Mouse (Mus musculus) common myeloid progenitor, adult 5-6 weeks (primary cell): ENCODE results near the gene Plce1. TPM values are rescaled to one million over a fixed set of nuclear protein-coding genes. Genes with fewer than 3 reads are reported as not detected.

Experiments
- ATAC-seq: replicated peaks from 2 replicates; pipeline ENCODE4 v1.8.0; 2016; ENCODE audit warnings: low read depth, mild to moderate bottlenecking, moderate TSS enrichment, inconsistent platforms; ENCODE audit not compliant: poor library complexity, severe bottlenecking
- total RNA-seq: library from RNA; stranded (forward); fragments of 200-1000, 187-1606 nt; gene quantifications from 2 replicates; pipeline ENCODE4 v1.2.3, GENCODE M21; 2017

Plce1 gene
- total RNA-seq, 1 experiment from 2014 or later, result not detected

DNA sequence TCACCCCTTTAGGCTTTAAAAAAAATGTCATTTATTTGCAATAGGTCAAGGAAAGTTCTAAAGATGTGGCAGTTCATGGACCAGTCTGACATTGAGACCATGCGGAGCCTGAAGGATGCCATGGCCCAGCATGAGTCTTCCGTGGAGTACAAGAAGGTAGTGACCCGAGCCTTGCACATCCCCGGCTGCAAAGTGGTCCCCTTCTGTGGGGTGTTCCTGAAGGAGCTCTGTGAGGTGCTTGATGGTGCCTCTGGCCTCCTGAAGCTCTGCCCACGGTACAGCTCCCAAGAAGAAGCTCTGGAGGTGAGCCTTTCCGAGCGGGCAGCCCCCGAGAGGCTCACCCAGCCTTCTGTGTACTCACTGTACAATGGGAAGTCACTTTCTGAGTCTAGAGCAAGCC lies 220.9 kb downstream of the Plce1 start:
- no peak for ATAC-seq

DNA sequence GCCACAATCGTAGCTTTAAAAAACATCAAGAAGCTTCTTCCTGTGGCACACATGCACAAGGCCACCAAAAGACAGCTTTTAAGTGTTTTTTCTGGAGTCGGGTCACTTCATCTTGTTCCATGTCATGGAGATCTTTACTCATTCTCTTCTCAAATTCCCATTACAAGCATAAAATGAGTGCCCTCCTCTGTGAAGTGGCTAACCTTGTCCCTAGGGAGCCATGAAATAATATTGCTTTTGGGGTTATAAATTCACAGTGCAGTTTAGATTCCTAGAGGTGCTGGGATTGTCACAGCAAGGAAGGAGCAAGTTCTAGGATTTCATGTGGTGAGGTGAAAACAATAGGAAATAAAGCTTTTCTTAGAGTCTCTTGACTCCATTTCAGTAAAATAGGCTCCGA lies 223.8 kb downstream of the Plce1 start:
- ATAC-seq, result no peak

DNA sequence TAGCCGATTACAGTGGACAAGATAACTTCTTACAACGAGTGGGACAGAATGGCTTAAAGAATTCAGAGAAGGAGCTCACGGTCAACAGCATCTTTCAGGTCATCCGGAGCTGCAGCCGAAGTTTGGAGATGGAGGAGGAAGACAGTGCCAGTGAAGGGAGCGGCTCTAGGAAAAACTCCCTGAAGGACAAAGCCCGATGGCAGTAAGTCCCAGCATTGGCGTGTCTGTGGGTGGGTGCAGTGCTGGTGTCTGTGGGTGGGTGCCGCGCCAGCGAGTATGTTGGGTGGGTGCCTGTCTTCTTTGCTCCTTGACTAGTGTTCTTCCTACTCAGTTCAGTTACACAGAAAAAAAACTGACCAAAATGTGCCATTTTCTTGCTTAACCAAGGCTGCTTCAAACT lies 224.3 kb downstream of the Plce1 start:
- ATAC-seq, result no peak

DNA sequence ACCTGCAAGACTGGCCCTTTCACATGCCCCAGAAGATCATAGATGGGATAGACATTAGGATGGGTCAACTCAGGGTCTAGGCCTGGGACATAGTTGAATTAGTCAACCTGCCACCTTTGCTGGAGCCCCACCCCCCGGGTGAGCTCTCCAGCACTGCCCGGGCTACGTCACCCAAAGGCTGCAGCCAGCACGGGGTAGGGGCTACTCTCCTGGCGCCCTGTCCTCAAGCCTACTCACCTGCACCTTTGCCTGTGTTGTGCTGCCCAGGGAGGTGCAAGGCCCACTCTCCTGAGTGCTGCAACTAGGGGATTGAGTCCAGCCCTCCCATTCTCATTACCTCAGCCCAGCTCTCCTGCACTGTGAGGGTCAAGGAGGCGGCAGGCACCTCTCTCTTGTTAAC lies 225.5 kb downstream of the Plce1 start:
- ATAC-seq, result no peak

DNA sequence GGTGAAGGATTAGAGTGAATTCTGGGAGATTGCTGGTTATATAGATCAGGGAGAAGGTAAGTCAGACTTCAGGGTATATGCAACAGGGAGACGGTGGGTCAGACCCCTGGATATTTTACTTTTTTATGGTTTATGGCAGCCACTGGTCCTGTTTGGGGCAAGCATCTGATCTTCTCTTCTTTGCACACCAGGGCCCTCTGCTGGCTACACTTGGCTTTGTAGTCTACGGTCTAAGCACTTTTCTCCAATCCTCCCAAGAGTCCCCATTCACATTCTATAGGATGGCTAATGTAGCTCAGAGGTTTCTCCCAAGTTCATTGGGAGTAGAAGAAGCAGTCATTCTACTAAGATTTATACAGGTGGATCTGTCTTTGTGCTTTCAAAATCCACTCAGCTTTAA lies 228.5 kb downstream of the Plce1 start:
- ATAC-seq, result no peak

DNA sequence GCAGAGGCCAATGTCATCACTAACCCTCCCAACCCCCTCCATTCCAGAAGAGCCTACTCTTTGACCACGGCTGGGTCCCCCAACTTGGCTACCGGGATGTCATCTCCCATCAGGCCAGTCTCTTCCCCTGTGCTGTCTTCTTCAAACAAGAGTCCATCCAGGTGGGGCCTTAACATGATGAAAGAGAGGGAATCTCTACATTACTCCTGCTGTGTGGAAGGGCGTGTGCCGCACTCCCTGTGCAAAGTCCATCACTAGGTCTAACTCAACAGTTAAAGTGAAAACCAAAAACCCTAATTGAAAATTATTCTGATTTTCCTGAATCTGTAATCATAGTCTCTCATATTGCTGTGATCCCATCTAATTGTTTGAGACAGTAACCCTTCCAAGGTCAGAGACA lies 240.9 kb downstream of the Plce1 start:
- ATAC-seq, result no peak

DNA sequence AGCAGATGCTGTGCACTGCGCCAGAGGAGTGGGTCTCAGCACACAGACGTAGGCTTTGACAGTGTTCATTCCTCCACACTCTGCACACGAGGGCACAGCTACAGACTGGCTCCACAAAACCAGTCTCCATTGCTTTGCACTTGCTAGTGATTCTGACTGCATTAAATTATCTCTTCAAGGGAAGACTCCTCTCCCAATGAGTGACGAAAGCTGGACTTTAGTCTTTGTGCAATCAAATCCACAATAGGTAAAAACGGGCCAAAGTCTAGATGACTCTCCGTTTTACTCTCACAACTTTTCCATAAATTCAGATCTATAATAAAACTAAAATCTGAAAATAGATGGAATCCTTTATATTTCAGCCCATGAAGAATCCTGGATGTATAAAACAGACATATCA lies 242.1 kb downstream of the Plce1 start:
- ATAC-seq, result no peak

DNA sequence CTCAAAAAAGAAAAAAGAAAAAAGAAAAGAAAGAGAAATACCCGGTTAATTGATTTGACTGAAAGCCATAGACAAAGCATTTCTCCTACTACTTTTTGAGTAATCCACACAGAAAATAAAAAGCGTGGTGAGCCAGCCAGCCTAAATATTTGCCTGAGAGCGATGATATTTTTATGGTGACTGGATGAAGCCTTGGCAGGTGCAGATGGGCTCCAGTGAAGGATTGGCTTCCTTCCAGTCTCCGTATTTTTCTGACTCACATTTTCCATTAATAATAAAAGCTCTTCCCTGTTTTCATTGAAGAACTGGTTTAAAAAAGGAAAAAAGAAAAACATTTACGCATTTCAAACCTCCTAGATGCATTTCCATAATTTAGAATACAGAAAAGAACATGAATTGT lies 243.1 kb downstream of the Plce1 start:
- no peak for ATAC-seq

DNA sequence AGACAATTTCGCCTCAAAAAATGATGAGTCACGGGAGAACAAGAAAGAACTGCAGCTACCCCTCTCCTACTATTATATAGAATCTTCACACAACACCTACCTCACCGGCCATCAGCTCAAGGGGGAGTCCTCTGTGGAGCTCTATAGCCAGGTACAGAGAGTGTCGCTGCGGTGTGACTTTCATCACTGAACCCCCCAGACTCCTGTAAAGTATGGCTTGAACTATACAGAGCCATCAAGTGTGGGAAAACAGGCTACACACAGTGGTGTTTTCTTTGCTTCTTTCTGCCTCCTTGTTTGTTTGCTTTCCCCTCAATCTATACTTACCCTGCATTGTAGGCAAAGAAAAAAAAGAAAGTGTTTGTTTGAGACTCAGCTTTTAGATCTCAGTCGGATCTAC lies 247.9 kb downstream of the Plce1 start:
- ATAC-seq, result no peak

DNA sequence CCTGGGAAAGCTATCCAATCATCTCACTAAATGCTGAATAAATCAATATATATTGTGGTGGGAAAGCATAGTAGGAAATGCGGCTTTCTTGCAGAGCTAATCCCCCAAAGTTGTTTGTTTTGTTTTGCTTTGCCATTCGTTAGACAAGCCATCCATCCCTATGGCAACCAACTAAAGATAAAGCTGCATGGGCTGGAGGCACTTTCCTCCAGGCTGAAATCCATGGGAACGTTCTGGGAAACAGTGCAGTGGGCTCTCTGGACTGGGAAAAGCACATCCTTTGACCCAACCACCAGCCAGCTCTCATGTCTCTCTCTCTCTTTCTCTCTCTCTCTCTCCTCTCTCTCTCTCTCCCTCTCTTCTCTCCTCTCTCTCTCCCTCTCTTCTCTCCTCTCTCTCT lies 248.4 kb downstream of the Plce1 start:
- ATAC-seq, result no peak

DNA sequence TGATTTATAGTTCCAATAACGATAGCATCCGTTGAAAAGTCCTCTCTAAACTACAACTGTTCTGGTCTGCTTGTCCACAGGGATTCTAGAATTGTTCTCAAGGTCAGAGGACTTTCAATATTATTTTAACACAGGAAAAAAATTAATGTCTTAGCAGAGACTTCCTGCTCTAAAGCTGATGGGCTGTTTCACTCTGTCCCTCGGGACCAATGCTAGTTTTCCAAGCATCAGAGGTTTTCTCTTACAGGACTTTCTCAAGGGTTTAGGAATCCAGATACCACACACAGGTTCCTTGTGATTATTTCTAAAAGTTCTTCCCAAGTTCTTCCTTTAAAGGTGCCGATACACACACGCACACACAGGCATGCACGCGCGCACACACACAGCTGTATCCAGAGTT lies 263.6 kb downstream of the Plce1 start:
- ATAC-seq, result no peak

DNA sequence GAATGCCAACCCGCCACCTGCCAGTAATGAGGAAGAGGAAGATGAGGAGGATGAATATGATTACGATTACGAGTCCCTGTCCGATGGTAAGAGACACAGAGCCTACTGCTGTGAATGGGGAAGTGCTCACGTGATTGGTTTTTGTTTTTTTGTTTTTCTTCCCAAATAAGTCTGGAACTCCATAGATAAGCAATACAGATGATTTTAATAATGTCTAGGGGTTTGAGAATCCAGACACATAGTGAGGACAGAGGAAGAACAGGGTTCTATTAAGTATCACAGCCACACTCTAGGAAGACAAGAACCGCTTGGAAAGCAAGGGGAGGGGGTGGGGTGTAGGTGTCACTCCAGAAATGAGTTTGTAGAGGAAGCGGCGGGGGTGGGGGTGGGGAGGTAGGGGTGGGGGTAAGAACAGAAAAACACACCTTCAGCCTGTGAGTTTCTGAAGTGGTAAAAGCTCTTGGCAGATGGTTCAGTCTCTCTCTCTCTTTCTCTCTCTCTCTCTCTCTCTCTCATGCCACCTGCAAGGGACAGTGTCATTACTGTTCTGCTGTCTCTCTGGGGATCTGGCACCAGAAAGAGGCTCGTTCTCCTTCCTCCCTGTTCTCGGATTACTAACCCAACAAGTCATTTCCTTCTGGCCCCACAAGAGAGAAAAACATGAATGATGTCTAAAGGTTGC lies 265.0 kb downstream of the Plce1 start:
- ATAC-seq, result no peak

DNA sequence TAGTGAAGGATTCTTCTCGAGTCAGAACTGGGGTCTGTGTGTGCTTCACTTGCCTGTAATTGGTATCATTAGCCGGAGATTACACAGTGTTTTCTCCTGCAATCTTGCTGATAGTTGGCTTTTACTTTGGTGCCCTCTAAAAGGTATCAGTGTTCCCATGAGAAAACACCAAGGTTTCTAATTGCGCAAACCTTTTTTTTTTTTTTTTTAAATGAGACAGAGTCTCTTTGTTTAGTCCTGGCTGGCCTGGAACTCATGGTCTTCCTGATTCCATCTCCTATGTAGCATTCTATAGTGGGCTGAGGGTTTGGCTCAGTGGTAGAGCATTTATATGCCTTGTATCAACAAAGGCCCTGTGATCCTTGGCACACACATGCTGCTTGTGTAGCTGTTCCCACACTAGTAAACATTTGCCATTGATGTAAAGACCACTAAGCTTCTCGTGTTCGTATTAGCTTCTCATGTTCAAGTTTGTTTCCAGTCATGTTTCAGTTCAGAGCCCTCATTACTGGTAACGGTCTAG lies 265.6 kb downstream of the Plce1 start:
- ATAC-seq, result no peak

DNA sequence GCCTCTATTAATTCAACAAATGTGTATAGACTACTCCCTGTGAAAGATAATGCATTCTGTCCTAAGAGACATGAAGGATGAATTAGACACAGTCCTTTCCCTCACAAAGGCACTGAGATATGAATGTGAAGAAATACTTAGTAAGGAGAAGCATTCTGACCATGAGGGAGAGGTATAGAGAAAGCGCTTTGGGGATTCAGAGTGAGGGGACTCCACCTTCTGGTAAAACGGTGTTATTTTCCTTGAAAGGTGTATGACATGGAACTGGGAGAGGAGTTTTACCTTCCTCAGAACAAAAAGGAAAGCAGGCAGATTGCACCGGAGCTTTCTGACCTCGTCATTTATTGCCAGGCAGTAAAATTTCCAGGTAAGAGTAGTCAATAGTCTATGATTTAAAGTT lies 269.3 kb downstream of the Plce1 start:
- ATAC-seq, result no peak

DNA sequence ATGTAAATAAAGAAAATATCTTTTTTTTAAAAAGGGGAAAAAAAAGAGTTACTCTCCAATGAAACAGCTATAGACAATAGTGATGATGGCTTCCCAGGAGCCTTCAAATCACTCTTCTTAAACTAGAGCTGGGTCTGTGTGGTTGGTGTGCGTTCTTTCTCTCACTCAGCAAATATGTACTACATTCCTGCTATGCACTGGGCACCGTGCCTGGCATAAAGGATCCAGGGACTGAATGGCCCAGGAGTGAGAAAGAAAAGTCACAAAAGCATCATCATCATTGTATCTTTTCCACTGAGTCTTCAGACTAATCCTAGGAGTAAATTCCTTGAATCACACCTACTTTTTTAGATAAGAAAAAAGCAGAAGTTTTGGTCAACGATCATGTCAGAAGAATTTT lies 276.3 kb downstream of the Plce1 start:
- no peak for ATAC-seq

DNA sequence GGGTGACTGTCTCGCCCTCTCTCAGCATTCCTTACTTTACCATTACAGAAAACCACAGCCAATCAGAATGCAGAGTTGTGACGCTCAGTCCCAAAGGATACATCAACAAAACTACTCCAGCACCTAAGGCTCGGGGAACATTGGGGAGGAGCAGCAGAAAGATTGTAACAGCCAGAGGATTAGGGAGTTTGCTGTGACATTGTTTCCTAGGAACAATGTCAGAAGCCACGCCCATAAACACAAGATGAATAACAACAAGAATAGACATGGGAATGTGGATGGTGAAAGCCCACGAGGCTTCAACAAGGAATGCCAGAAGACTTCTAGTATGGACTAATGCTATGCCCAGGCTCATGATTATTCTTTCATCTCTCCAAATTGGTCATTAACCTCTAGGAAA lies 277.1 kb downstream of the Plce1 start:
- no peak for ATAC-seq

DNA sequence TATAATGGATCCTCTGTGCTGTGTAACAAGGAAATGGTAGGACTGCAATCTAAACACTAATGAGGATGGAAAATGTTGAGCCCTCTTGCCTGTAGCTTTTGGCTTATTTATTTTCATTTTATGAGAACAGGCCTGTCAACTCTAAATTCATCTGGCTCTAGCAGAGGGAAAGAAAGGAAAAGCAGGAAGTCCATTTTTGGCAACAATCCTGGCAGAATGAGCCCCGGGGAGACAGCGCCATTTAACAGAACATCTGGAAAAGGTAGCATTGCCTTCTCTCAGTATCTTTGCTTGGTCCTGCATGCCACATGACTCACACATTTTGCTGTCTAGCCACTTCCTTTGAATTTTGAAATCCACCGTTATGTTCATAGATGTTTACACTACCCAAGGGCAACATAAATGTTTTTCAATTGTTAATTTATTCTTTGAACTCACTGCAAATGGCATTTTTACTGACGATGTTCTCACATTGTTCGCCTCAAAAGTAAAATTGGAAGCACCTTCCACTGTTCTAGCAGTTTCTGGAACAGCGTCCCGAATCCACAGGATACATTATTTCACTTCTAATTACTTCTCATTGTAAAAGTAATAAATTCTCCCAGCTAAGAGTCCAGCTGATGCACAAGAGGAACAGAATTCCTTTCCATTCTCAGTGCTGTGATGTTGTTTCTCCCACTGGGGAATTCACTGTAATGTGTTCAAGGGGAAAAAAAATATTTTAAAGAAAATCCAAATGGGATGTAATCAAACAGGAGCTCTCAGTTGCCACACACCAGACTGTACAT lies 278.0 kb downstream of the Plce1 start:
- ATAC-seq, result no peak

DNA sequence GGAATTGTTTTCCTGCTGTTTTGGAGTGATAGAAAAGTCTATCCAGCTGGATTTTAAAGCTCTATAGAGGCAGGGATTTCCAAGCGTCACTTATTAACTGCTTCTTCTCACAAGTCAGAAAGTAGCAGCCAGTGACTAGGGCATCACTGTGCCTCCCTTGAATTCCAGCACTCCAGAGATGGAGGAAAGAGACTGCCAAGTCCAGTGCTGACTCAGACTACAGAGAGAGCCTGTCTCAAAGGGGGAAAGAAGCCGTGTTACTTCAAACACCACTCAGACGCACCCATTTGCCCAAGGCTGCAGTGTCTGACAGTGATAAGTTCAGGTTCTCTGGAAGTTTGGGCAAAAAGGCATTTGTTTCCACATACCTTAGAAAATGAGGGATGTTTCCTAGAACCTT lies 279.5 kb downstream of the Plce1 start:
- ATAC-seq, result no peak

DNA sequence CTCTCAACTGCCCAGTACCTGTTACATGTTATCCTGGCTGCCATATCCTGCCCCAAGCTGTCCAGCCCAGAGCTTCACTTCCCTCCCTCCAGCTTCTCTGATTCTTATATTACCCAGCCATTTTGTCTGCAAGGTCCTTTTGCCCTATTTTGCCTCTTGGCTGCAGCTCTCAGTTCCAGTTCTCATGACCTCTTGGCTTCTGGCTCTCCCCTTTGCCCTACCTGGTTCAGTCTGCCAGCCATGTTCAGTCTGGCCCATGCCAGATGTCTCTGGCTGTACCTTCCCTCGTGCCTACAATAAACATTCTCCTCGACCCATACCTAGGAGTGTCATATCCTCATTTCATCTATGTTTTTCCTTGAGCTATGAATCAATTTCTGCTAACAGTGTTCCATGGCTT lies 285.4 kb downstream of the Plce1 start:
- no peak for ATAC-seq

DNA sequence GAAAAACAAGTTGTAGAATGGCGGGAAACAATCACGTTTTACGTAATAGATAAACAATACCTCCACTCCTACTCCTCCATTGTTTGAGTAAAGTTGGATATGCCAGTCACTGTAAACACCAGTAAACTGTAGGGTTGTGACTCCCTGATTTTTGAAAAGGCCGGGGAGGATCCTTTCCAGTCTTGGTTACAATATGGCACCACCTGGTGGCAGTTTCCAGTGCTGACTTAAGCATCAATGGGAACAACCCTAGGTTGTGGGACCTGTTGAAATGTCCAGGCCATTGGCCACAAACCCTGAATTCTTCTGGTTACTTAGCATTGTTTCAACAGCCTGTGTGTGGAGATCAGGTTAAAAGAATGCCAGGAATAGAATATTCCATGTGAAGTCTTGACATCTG lies 294.6 kb downstream of the Plce1 start:
- 0 out of 2 replicates have a peak, but pooled peaks have one; percentile 45 for ATAC-seq

DNA sequence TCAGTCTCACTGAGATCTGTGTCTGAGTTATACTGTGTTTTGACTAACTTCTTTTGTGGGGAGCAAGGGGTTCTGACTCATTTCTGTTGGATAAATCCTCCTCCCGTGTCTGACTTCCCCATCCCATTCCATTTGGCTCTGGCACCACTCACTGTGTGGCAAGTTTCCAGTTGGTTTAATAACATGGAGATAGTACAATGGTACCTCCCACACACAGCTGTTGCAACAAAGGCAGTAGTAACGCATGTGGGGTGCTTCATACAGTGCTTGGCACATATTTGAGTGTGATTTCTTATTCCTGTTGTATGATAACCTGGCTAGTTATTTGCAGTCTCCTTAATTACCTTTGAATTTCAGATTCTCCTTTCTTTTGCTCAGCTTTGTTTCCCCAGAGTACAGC lies 297.9 kb downstream of the Plce1 start:
- no peak for ATAC-seq

DNA sequence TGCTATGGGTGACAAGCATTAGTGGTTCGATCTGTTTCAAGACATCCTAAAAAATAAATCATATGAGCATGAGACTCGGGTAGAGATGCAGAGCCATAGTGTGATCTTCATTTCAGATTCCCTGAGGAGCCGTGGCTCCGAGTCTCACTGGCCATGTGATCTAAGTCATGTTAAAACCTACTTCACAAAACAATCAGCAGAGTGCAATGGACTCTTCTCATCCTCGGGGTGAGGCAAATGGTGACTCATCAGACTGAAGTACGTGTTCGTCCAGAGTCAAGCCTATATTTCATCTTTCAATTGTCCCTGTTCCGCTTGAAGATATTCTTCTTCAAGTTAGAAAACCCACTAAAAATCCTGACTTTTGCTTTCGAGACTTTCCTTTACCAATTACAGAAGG lies 302.6 kb downstream of the Plce1 start:
- no peak for ATAC-seq
